Comparison of ENCODE assay signal across 25 mouse cellular contexts in genomic region chr13:54258231-54258743, GRCm38 (mm10).
DNase-seq lines count a peak whose midpoint lies in the region; ATAC-seq and TF ChIP-seq lines count a peak whose summit lies in the region.
"Had no signal": no experiment of that assay in that cellular context is flagged by ENCODE, and none has a peak within 500 bp of the region (broad histone marks: within the 10 kb centered on the region; RNA-seq: fewer than 3 reads in every experiment).

No protein-coding gene starts in this region.

- no peak overlapping the region for H3K9ac ChIP-seq in embryonic facial prominence, embryonic 12.5 days
- H3K9ac ChIP-seq in neural tube, embryonic 14.5 days (replicated peaks; ENCODE audit: low read depth, low read length) = no peak overlapping the region
- H3K9ac ChIP-seq in lung, postnatal 0 days (replicated peaks; ENCODE audit: low read depth) = no peak overlapping the region
- H3K9ac ChIP-seq: embryonic facial prominence, embryonic 15.5 days; heart, embryonic 13.5 days; intestine, embryonic 15.5 days; liver, embryonic 13.5 days had no signal

- DNase-seq in embryonic facial prominence, embryonic 10.5 days (ENCODE audit: low spot score) = no peak
- no peak for DNase-seq in layer of hippocampus, adult 2 months (ENCODE audit: low spot score in 2 of 2)
- no peak for DNase-seq in layer of hippocampus, adult 9-10 months (ENCODE audit: low spot score)
- peak; percentile 83 for DNase-seq in R1 (ENCODE audit: low read depth, low spot score)
- DNase-seq in lung, postnatal 0 days (ENCODE audit: low spot score) = no peak
- DNase-seq in spleen, postnatal 10 days (ENCODE audit: low spot score in 2 of 2) = no peak
- DNase-seq: adrenal gland, postnatal 10 days; cerebellum, adult 2 months; cerebellum, postnatal 36 days; gastrocnemius, postnatal 25 days; heart, adult 18-20 months; heart, postnatal 14 days; kidney, adult 9 months; kidney, postnatal 4 days; liver, embryonic 13.5 days; lung, adult 2 months had no signal

- H3K27me3 ChIP-seq in embryonic facial prominence, embryonic 12.5 days = 0 out of 2 replicates have a peak, but pooled peaks cover 3% of the 10 kb centered on the region
- H3K27me3 ChIP-seq in embryonic facial prominence, embryonic 10.5 days (replicated peaks; ENCODE audit: low read depth, poor library complexity, severe bottlenecking) = peaks cover 23% of the 10 kb centered on the region
- H3K27me3 ChIP-seq in neural tube, embryonic 14.5 days (ENCODE audit: control insufficient read depth, insufficient read depth, low read length) = no peaks in the 10 kb centered on the region
- H3K27me3 ChIP-seq in lung, postnatal 0 days (replicated peaks; ENCODE audit: insufficient read depth, low read length) = no peaks in the 10 kb centered on the region

- TF ChIP-seq EP300 in lung, postnatal 0 days (IDR thresholded peaks at IDR 0.05) = no peak

- no peaks in the 10 kb centered on the region for H3K4me1 ChIP-seq in embryonic facial prominence, embryonic 12.5 days
- peaks cover 6% of the 10 kb centered on the region for H3K4me1 ChIP-seq in embryonic facial prominence, embryonic 10.5 days
- no peaks in the 10 kb centered on the region for H3K4me1 ChIP-seq in neural tube, embryonic 14.5 days (ENCODE audit: control insufficient read depth, insufficient read depth, low read length)
- H3K4me1 ChIP-seq in lung, postnatal 0 days (ENCODE audit: insufficient read depth, low read depth, low read length) = no peaks in the 10 kb centered on the region
- H3K4me1 ChIP-seq: embryonic facial prominence, embryonic 15.5 days; heart, embryonic 13.5 days; intestine, embryonic 15.5 days; liver, embryonic 13.5 days had no signal

- H3K27ac ChIP-seq in embryonic facial prominence, embryonic 12.5 days = no peak overlapping the region
- no peak overlapping the region for H3K27ac ChIP-seq in embryonic facial prominence, embryonic 10.5 days (replicated peaks)
- H3K27ac ChIP-seq in layer of hippocampus, adult 2 months = peak overlapping the region; percentile 89
- peak overlapping the region; percentile 16; the same call in 1 of the 2 replicates for H3K27ac ChIP-seq in neural tube, embryonic 14.5 days (ENCODE audit: low read depth, low read length)
- H3K27ac ChIP-seq in lung, postnatal 0 days (ENCODE audit: low read length) = no peak overlapping the region
- H3K27ac ChIP-seq: embryonic facial prominence, embryonic 15.5 days; heart, embryonic 13.5 days; intestine, embryonic 15.5 days; liver, embryonic 13.5 days had no signal

- H3K4me2 ChIP-seq in embryonic facial prominence, embryonic 12.5 days (replicated peaks) = no peak overlapping the region
- H3K4me2 ChIP-seq in neural tube, embryonic 14.5 days (ENCODE audit: low read depth, low read length) = no peak overlapping the region
- no peak overlapping the region for H3K4me2 ChIP-seq in lung, postnatal 0 days (replicated peaks; ENCODE audit: low read depth, low read length)
- H3K4me2 ChIP-seq: embryonic facial prominence, embryonic 15.5 days; heart, embryonic 13.5 days; intestine, embryonic 15.5 days; liver, embryonic 13.5 days had no signal

- 0 out of 2 replicates have a peak, but pooled peaks have one; percentile 35 for ATAC-seq in embryonic facial prominence, embryonic 12.5 days (ENCODE audit: insufficient number of reproducible peaks, insufficient read depth, low FRiP score, low TSS enrichment)
- peak; percentile 38; the same call in 1 of the 2 replicates for ATAC-seq in neural tube, embryonic 14.5 days (ENCODE audit: low read depth)
- ATAC-seq in lung, postnatal 0 days = no peak
- ATAC-seq: activated CD4-positive, CD25-positive, alpha-beta regulatory T cell, adult 4 months; hindbrain, embryonic 16.5 days; intestine, embryonic 15.5 days had no signal

- 36% methylated on average over 8 of the region's 8 CpGs for WGBS in embryonic facial prominence, embryonic 12.5 days
- 41% methylated on average over 8 of the region's 8 CpGs for WGBS in embryonic facial prominence, embryonic 10.5 days
- 26% methylated on average over 8 of the region's 8 CpGs for WGBS in neural tube, embryonic 14.5 days
- WGBS in lung, postnatal 0 days = 33% methylated on average over 8 of the region's 8 CpGs

- no peak overlapping the region for H3K4me3 ChIP-seq in embryonic facial prominence, embryonic 12.5 days
- no peak overlapping the region for H3K4me3 ChIP-seq in embryonic facial prominence, embryonic 10.5 days
- no peak overlapping the region for H3K4me3 ChIP-seq in layer of hippocampus, adult 2 months
- no peak overlapping the region for H3K4me3 ChIP-seq in neural tube, embryonic 14.5 days (ENCODE audit: low read depth, low read length)
- H3K4me3 ChIP-seq in lung, postnatal 0 days (ENCODE audit: low read depth, low read length) = no peak overlapping the region
- H3K4me3 ChIP-seq: embryonic facial prominence, embryonic 15.5 days; heart, embryonic 13.5 days; intestine, embryonic 15.5 days; left cerebral cortex, adult 2 months; liver, embryonic 13.5 days had no signal

- TF ChIP-seq CTCF in layer of hippocampus, adult 2 months (conservative IDR thresholded peaks at IDR 0.05) = no peak
- TF ChIP-seq CTCF in lung, postnatal 0 days (IDR thresholded peaks at IDR 0.05) = no peak

- H3K9me3 ChIP-seq in embryonic facial prominence, embryonic 12.5 days = no peaks in the 10 kb centered on the region
- H3K9me3 ChIP-seq in embryonic facial prominence, embryonic 10.5 days = no peaks in the 10 kb centered on the region
- no peaks in the 10 kb centered on the region for H3K9me3 ChIP-seq in neural tube, embryonic 14.5 days (ENCODE audit: control insufficient read depth, low read length)
- H3K9me3 ChIP-seq in lung, postnatal 0 days (ENCODE audit: low read length) = no peaks in the 10 kb centered on the region
- H3K9me3 ChIP-seq: embryonic facial prominence, embryonic 15.5 days; heart, embryonic 13.5 days; intestine, embryonic 15.5 days; liver, embryonic 13.5 days had no signal

- H3K36me3 ChIP-seq in embryonic facial prominence, embryonic 12.5 days = no peaks in the 10 kb centered on the region
- H3K36me3 ChIP-seq in embryonic facial prominence, embryonic 10.5 days (replicated peaks) = no peaks in the 10 kb centered on the region
- no peaks in the 10 kb centered on the region for H3K36me3 ChIP-seq in neural tube, embryonic 14.5 days (ENCODE audit: control insufficient read depth, insufficient read depth, low read length)
- no peaks in the 10 kb centered on the region for H3K36me3 ChIP-seq in lung, postnatal 0 days (ENCODE audit: insufficient read depth, low read length)
- H3K36me3 ChIP-seq: embryonic facial prominence, embryonic 15.5 days; G1E; heart, embryonic 13.5 days; intestine, embryonic 15.5 days; liver, embryonic 13.5 days had no signal

Comparison
In these comparisons a context has a peak if more than half of its experiments do, and no peak if none do; other contexts are left out.
1. H3K27ac ChIP-seq: peak in layer of hippocampus, adult 2 months (single experiment) and neural tube, embryonic 14.5 days (single experiment); none in embryonic facial prominence, embryonic 12.5 days (single experiment), embryonic facial prominence, embryonic 10.5 days (single experiment) and lung, postnatal 0 days (single experiment).